Mouse (Mus musculus): ENCODE results near the gene Olfr324. TPM values are rescaled to one million over a fixed set of nuclear protein-coding genes. Genes with fewer than 3 reads are reported as not detected.
A peak's percentile ranks its signal among the peaks of the same experiment; 100 is the strongest.

Gene Olfr324
- polyA plus RNA-seq, 1 experiment from 2014 or later: not detected

GRCm38 (mm10) chr11:58587898-58588348 is 7.0 kb upstream of the Olfr324 start:
- no peaks in the 10 kb centered on the region for H3K9me3 ChIP-seq (ENCODE audit: control insufficient read depth, low read length)
- ATAC-seq (ENCODE audit: low FRiP score, low TSS enrichment) (no peak), DNase-seq (ENCODE audit: low spot score) (no peak)
- 74% methylated on average over 7 of the region's 7 CpGs for WGBS
- no peak overlapping the region for H3K9ac ChIP-seq (ENCODE audit: low read length)
- no peak overlapping the region for H3K4me3 ChIP-seq (ENCODE audit: low read depth, low read length)
- peak; percentile 82 for TF ChIP-seq CTCF (IDR thresholded peaks at IDR 0.05; ENCODE audit: low read depth)
- TF ChIP-seq EP300 (optimal IDR thresholded peaks at IDR 0.05): no peak
- H3K27me3 ChIP-seq (ENCODE audit: control insufficient read depth, insufficient read depth, low read length): no peaks in the 10 kb centered on the region
- no peaks in the 10 kb centered on the region for H3K4me1 ChIP-seq (replicated peaks; ENCODE audit: control insufficient read depth, insufficient read depth)
- H3K4me2 ChIP-seq (replicated peaks; ENCODE audit: low read depth): no peak overlapping the region
- no peaks in the 10 kb centered on the region for H3K36me3 ChIP-seq (ENCODE audit: control insufficient read depth, insufficient read depth, low read length)
- H3K27ac ChIP-seq (replicated peaks): no peak overlapping the region

DNA sequence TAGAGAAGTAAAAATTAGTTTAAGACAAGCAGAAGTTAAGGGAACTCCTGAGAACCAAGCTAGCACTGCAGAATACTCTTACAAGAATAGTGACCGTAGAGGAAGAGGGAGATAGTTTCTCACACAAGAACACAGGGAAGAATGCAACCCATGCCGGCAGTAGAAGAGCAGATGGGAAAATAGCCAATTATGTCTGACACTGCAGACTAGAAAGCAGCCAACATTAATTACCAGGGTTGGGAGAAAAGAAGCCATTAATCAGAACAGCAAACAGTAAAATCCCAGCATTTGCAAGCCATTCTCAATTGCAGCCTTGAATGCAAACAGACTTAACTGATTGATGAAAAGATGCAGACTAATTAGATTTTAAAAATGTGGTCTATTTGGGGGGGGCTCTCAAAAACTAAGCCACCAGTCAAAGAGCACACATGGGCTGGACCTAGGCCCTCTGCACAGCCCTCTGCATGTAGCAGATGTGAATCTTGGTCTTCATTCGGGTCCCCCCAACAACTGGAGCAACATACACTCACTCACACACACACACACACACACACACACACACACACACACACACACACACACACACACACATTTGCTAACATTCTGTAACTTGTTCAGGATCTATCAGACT is 6.2 kb upstream of the Olfr324 start:
- Histone ChIP-seq H3K36me3 (ENCODE audit: control insufficient read depth, insufficient read depth, low read length) (no peaks in the 10 kb centered on the region), H3K27ac (replicated peaks) (no peak overlapping the region), H3K4me3 (ENCODE audit: low read depth, low read length) (no peak overlapping the region), H3K27me3 (ENCODE audit: control insufficient read depth, insufficient read depth, low read length) (no peaks in the 10 kb centered on the region), H3K9ac (ENCODE audit: low read length) (no peak overlapping the region), H3K4me1 (replicated peaks; ENCODE audit: control insufficient read depth, insufficient read depth) (no peaks in the 10 kb centered on the region), H3K9me3 (ENCODE audit: control insufficient read depth, low read length) (no peaks in the 10 kb centered on the region), H3K4me2 (replicated peaks; ENCODE audit: low read depth) (no peak overlapping the region)
- TF ChIP-seq EP300 (optimal IDR thresholded peaks at IDR 0.05): no peak
- TF ChIP-seq CTCF (IDR thresholded peaks at IDR 0.05; ENCODE audit: low read depth): no peak
- WGBS: 55% methylated on average over 3 of the region's 3 CpGs
- DNase-seq (ENCODE audit: low spot score) (no peak), ATAC-seq (ENCODE audit: low FRiP score, low TSS enrichment) (no peak)

DNA sequence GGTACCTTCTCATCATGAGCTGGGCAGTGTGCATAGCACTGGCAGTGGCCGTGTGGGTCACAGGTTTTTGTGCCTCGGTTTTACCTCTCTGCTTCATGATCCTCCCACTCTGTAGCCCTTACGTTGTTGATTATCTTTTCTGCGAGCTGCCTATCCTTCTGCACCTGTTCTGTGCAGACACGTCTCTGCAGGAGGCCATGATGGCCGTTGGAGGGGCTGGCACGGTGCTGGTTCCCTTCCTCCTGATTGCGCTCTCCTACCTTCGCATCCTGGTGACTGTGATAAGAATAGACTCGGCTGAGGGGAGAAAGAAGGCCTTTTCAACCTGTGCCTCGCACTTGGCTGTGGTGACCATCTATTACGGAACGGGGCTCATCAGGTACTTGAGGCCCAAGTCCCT is 2.9 kb downstream of the Olfr324 start:
- no peaks in the 10 kb centered on the region for H3K36me3 ChIP-seq (ENCODE audit: control insufficient read depth, insufficient read depth, low read length)
- no peaks in the 10 kb centered on the region for H3K9me3 ChIP-seq (ENCODE audit: control insufficient read depth, low read length)
- no peak overlapping the region for H3K9ac ChIP-seq (ENCODE audit: low read length)
- no peaks in the 10 kb centered on the region for H3K4me1 ChIP-seq (replicated peaks; ENCODE audit: control insufficient read depth, insufficient read depth)
- ATAC-seq (ENCODE audit: low FRiP score, low TSS enrichment): no peak
- DNase-seq (ENCODE audit: low spot score): no peak
- no peak overlapping the region for H3K4me2 ChIP-seq (replicated peaks; ENCODE audit: low read depth)
- H3K4me3 ChIP-seq (ENCODE audit: low read depth, low read length): no peak overlapping the region
- 90% methylated on average over 13 of the region's 13 CpGs for WGBS
- H3K27ac ChIP-seq (replicated peaks): no peak overlapping the region
- TF ChIP-seq EP300 (optimal IDR thresholded peaks at IDR 0.05): no peak
- H3K27me3 ChIP-seq (ENCODE audit: control insufficient read depth, insufficient read depth, low read length): no peaks in the 10 kb centered on the region

DNA sequence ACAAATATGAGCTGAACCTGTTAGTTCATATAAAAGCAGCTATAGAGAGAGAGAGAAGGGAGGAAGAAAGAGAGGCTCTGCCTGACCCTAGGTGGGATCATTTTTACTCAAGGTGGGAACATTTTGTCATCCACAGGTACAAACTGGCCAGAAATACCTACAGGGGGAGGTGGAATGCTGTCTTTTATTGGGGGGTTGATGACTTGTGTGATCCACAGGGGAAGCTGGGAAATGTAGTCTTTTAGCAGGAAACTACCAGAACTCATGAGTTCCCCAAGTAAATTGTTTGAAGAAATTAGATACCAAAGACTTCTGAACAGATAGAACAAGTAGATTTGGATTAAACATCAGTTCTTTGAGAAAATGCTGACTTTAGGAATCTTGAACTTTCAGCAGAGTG is 7.1 kb downstream of the Olfr324 start:
- ATAC-seq (ENCODE audit: low FRiP score, low TSS enrichment): no peak
- TF ChIP-seq EP300 (optimal IDR thresholded peaks at IDR 0.05): no peak
- TF ChIP-seq CTCF (IDR thresholded peaks at IDR 0.05; ENCODE audit: low read depth): no peak
- no peak overlapping the region for H3K27ac ChIP-seq (replicated peaks)

DNA sequence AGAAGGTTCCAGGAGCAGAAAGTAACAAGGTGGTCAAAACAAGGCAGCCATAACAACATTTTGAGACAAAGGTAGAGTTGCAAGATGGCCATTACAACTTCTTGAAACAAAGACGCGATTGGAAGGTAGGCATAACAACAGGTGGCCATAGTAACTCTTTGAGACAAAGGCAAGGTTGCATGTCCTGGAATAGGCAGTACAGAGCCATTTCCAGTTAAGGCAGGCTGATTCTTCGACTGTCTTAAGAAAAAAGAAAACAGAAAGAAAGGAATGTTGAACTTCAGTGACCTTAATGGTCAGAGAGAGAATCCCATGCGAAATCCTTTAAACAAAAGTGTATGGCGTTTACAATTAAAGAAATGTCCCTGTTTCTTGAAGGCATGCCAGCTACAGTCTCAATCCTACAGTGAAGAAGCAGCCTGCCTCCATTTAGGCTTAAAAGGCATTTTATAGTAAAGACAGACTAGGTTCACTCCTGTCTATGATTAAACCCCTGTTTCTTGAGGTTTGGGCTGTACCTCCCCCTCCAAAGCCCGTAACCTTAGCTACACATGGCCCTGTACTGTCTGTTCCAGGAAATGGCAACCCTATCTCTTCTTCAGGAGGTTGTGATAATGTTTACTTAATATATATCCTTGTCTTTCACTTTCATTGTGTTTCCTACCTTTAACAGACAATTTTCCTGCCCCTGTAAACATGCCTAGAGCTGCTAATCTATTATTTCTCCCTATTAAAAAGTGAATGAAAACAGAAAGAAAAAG is 8.1 kb downstream of the Olfr324 start:
- TF ChIP-seq CTCF (IDR thresholded peaks at IDR 0.05; ENCODE audit: low read depth) (no peak), EP300 (optimal IDR thresholded peaks at IDR 0.05) (no peak)
- no peak overlapping the region for H3K9ac ChIP-seq (ENCODE audit: low read length)
- H3K4me1 ChIP-seq (replicated peaks; ENCODE audit: control insufficient read depth, insufficient read depth): no peaks in the 10 kb centered on the region
- no peak for DNase-seq (ENCODE audit: low spot score)
- H3K4me3 ChIP-seq (ENCODE audit: low read depth, low read length): no peak overlapping the region
- H3K4me2 ChIP-seq (replicated peaks; ENCODE audit: low read depth): no peak overlapping the region
- no peaks in the 10 kb centered on the region for H3K36me3 ChIP-seq (ENCODE audit: control insufficient read depth, insufficient read depth, low read length)
- no peak for ATAC-seq (ENCODE audit: low FRiP score, low TSS enrichment)
- WGBS: 65% methylated on average over 6 of the region's 6 CpGs
- no peak overlapping the region for H3K27ac ChIP-seq (replicated peaks)
- no peaks in the 10 kb centered on the region for H3K27me3 ChIP-seq (ENCODE audit: control insufficient read depth, insufficient read depth, low read length)
- no peaks in the 10 kb centered on the region for H3K9me3 ChIP-seq (ENCODE audit: control insufficient read depth, low read length)

More for the DNA sequence above, 7.1 kb downstream of the Olfr324 start:
- no peaks in the 10 kb centered on the region for H3K4me1 ChIP-seq (replicated peaks; ENCODE audit: control insufficient read depth, insufficient read depth)
- no peaks in the 10 kb centered on the region for H3K27me3 ChIP-seq (ENCODE audit: control insufficient read depth, insufficient read depth, low read length)
- H3K4me3 ChIP-seq (ENCODE audit: low read depth, low read length): no peak overlapping the region
- no peak for DNase-seq (ENCODE audit: low spot score)
- H3K36me3 ChIP-seq (ENCODE audit: control insufficient read depth, insufficient read depth, low read length): no peaks in the 10 kb centered on the region
- H3K9me3 ChIP-seq (ENCODE audit: control insufficient read depth, low read length): no peaks in the 10 kb centered on the region
- H3K9ac ChIP-seq (ENCODE audit: low read length): no peak overlapping the region
- no peak overlapping the region for H3K4me2 ChIP-seq (replicated peaks; ENCODE audit: low read depth)

GRCm38 (mm10) chr11:58604688-58605087 is 9.8 kb downstream of the Olfr324 start:
- H3K27ac ChIP-seq (replicated peaks): no peak overlapping the region
- DNase-seq (ENCODE audit: low spot score): peak; percentile 31
- ATAC-seq (ENCODE audit: low FRiP score, low TSS enrichment): peak; percentile 57
- no peak for TF ChIP-seq CTCF (IDR thresholded peaks at IDR 0.05; ENCODE audit: low read depth)
- no peak for TF ChIP-seq EP300 (optimal IDR thresholded peaks at IDR 0.05)
- no peak overlapping the region for H3K9ac ChIP-seq (ENCODE audit: low read length)
- H3K9me3 ChIP-seq (ENCODE audit: control insufficient read depth, low read length): no peaks in the 10 kb centered on the region
- H3K4me3 ChIP-seq (ENCODE audit: low read depth, low read length): no peak overlapping the region
- no peaks in the 10 kb centered on the region for H3K36me3 ChIP-seq (ENCODE audit: control insufficient read depth, insufficient read depth, low read length)
- no peaks in the 10 kb centered on the region for H3K4me1 ChIP-seq (replicated peaks; ENCODE audit: control insufficient read depth, insufficient read depth)
- H3K27me3 ChIP-seq (ENCODE audit: control insufficient read depth, insufficient read depth, low read length): no peaks in the 10 kb centered on the region
- H3K4me2 ChIP-seq (replicated peaks; ENCODE audit: low read depth): no peak overlapping the region
- WGBS: 50% methylated on average over 2 of the region's 2 CpGs
